Mouse (Mus musculus) monocyte, adult 59 days (primary cell): ENCODE results near the gene Ube2m. TPM values are rescaled to one million over a fixed set of nuclear protein-coding genes. Genes with fewer than 3 reads are reported as not detected.

Source experiments
- total RNA-seq, 2 experiments: library from RNA; stranded (reverse); gene quantifications; one replicate each; pipeline ENCODE4 v1.2.4; 2023

Gene Ube2m
- 10 to 100 TPM; 80.0 to 80.2 TPM for total RNA-seq

GRCm38 (mm10) chr7:13037901-13038555 is at the start of gene Ube2m:
TSS of gene Ube2m (minus strand) at chr7:13038275.

GRCm38 (mm10) chr7:13054287-13055010 is 16.4 kb upstream of the Ube2m start, which contains the start of gene Mzf1:
TSS of gene Mzf1 (minus strand) at chr7:13054764.

GRCm38 (mm10) chr7:13034148-13034977 is 3.7 kb downstream of the Ube2m start, which contains the start of gene Chmp2a:
TSS of gene Chmp2a (minus strand) at chr7:13034807.

GRCm38 (mm10) chr7:13010005-13010908 is 27.8 kb downstream of the Ube2m start, which contains the start of gene Zbtb45:
TSS of gene Zbtb45 (minus strand) at chr7:13010034.

GRCm38 (mm10) chr7:12998851-12999250 is 39.2 kb downstream of the Ube2m start, which contains the start of gene Trim28:
TSS of gene Trim28 (plus strand) at chr7:12999114.

GRCm38 (mm10) chr7:12998053-12998452 is 40.0 kb downstream of the Ube2m start, which contains the start of gene Slc27a5:
TSS of gene Slc27a5 (minus strand) at chr7:12998192.

Other genes with a start within 250 kb of the Ube2m start
- gene Zscan18, start 234.6 kb downstream of the Ube2m start, total RNA-seq, result 1 to 10 TPM; 6.6 to 7.6 TPM
- 1 to 10 TPM; 4.1 to 4.2 TPM for gene Zfp329, start 219.4 kb downstream of the Ube2m start, total RNA-seq
- 10 to 100 TPM; 37.8 to 42.3 TPM for gene Zfp110, start 203.5 kb downstream of the Ube2m start, total RNA-seq
- gene Zfp128, start 157.1 kb downstream of the Ube2m start, total RNA-seq, result 1 to 10 TPM; 2.7 to 3.0 TPM
- gene Zscan22, start 140.5 kb downstream of the Ube2m start, total RNA-seq, result 1 to 10 TPM; 5.9 to 6.2 TPM
- 1,000 to 10,000 TPM; 1,308 to 1,362 TPM for gene Rps5, start 116.0 kb downstream of the Ube2m start, total RNA-seq
- under 1 TPM; 0.24 to 0.58 TPM for gene Rnf225, start 110.9 kb downstream of the Ube2m start, total RNA-seq
- gene Zfp324, start 72.4 kb downstream of the Ube2m start, total RNA-seq, result 1 to 10 TPM; 3.2 to 3.3 TPM
- 1 to 10 TPM; 3.1 to 4.0 TPM for gene Zfp446, start 60.4 kb downstream of the Ube2m start, total RNA-seq
- gene Slc27a5, start 40.1 kb downstream of the Ube2m start, total RNA-seq, result under 1 TPM in 1 of 2 experiments, not detected in 1; 0.30 TPM
- gene Trim28, start 39.2 kb downstream of the Ube2m start, total RNA-seq, result 100 to 1,000 TPM; 185 to 201 TPM
- 10 to 100 TPM; 18.4 to 19.6 TPM for gene Zbtb45, start 28.2 kb downstream of the Ube2m start, total RNA-seq
- gene Chmp2a, start 3.5 kb downstream of the Ube2m start, total RNA-seq, result 100 to 1,000 TPM; 165 to 175 TPM
- gene Mzf1, start 16.5 kb upstream of the Ube2m start, total RNA-seq, result under 1 TPM; 0.76 to 0.97 TPM
- not detected for gene Vmn1r85, start 56.9 kb upstream of the Ube2m start, total RNA-seq
- gene Vmn1r86, start 81.6 kb upstream of the Ube2m start, total RNA-seq, result not detected
- not detected for gene Vmn1r87, start 101.9 kb upstream of the Ube2m start, total RNA-seq
- gene Vmn1r88, start 121.3 kb upstream of the Ube2m start, total RNA-seq, result under 1 TPM in 1 of 2 experiments, not detected in 1; 0.09 TPM
- not detected for gene Vmn1r89, start 174.7 kb upstream of the Ube2m start, total RNA-seq
- 10 to 100 TPM; 12.4 to 14.4 TPM for gene Lig1, start 239.0 kb upstream of the Ube2m start, total RNA-seq
- 1 to 10 TPM; 1.9 to 2.6 TPM for gene Zswim9, start 240.4 kb upstream of the Ube2m start, total RNA-seq